Mouse (Mus musculus): Measurements from ENCODE around the gene Gse1.

Gse1 gene

DNA sequence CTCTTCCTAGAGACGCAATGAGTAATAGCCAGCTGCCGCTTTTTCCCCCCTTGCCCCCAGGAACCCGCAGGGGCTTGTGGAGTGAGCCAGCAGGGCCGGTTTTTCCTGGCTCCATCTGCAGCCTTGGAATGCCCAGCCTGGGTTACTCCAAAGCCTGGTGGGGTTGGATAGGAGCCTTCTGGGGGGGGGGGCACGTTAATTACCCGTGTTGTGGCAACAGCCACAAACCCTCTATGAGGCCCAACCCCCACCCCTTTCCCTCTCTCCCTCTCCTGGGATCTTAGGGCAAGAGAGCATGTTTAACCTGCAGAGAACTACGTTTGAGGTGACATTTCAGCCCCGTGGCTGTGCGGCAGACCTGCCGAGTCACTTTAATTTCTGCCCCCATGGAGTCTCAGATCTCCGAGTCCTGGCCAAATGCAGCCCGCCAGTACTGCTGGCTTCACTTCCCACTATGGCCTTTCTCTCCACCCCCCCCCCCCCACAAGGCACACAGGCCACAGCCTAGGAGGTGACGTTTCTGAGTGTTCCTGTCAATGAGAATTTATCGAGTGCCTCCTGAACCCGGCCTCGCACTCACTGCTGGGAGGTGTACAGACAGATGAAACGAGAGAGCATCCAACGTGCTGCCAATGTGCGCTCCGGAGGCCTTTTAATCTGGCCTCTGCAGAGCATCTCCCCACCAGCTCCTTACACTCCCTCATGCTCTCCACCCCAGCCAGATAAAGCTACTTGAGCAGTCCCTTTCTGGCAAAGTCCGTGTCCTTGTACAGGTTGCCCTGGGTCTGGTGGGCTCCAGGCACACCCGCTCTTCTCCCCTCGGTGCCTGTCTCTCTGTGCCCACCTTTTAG, 311.7 kb downstream of the Gse1 start:
- DNase-seq: no peak

DNA sequence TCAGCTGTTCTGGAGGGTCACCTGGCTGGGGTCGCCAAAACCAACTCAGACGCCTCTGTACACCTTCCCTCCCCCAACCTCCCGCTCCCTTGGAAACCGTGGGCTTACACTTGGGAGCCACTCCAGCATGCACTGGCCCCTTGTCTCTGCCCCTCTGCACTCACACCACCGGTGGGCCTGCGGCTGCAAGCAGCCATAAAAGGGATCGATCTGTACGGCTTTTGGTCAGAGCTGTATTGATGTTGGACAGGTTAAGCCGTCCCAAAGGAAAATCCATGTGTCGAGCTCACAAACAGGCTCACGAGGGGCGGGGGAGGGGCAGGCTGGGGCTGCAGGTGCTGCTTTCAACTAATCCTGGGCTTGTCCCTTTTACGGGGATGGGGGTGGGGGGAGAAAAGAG, 314.7 kb downstream of the Gse1 start:
- no peak for DNase-seq

DNA sequence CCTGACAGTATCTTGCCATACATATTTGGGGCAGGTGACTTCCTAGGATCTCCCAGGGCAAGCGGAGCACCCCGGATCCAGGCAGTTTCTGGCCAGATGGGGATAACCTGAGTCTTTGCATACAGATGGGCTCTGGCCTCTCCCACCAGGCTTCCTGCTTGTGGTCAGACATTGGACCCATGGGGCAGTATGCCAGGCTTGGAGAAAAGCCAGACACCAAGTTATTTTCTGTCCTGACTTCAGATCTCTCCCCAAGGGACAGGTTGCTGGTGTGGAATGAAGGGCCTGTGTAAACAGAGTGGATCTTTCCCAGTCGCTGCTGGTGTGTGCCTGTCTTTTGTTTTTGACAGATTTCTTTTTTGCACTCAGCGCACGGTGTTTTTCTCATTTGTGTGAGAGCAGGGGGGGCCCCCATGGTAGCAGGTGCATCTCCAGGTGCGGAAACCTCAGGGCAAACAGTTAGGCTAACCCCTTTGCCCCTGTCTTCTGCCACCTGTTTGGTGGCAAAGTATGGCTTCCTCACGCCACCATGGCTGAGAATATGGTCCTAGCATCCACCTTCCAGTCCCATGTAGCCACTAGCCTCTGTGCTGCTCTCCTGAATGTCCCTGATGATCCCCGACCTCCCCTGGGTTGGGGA, 315.3 kb downstream of the Gse1 start:
- peak; percentile 67 for DNase-seq

DNA sequence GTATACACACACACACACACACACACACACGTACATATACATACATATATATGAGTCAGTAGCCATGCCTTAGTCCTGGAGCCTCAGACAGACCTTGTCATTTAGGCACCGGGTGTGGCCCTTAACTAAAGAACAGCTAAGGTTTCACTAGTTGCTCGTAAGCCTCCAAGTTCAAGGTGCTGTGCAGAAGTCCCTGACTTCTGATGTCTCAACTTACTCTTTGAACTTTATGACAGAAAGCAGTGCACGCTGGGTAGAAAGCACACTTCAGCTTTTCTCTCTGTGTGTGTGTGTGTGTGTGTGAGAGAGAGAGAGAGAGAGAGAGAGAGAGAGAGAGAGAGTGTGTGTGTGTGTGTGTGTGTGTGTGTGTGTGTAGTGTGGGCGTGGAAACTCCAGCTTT, 315.9 kb downstream of the Gse1 start:
- DNase-seq: no peak

DNA sequence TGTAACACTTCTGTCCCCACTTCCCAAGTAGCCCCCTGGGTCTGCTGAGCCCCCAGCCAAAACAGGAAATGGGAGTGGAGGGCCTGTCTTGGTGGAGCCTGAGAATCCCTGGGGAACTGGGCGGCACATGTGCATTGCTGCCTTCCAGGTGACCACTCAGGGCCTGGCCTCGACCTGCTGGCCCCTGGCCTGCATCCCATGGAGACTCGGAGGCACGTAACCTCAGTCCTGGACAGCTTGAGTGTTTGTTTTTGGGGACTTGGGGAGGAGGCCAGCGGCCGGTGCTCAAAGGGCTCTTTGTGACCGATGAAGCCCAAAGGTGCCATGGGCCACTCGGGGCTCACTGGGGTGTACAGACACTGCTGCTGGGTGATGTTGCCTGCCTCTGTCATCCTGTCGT, 319.3 kb downstream of the Gse1 start:
- DNase-seq: peak; percentile 75

DNA sequence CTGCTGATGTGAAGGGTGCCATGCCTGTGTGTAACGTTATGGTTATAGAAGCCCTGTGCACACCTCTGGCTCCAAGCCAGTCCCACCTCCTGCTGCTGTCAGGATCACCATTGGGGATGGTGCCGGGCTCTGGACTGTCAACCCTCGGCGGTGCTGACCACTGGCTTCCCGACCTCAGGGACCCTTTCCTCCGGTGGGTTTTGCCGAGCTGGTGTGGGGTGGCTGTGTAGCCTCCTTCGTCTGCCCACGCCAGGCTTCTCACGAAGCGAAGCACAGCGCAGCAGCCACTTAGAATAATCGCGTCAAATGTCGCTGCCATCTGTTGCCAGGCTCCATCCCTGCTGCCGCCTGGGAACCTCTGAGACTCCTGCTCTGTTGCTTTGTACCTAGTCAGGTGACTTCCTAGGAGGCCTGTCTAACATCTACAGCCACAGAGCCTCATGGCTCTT, 320.1 kb downstream of the Gse1 start:
- DNase-seq: no peak

DNA sequence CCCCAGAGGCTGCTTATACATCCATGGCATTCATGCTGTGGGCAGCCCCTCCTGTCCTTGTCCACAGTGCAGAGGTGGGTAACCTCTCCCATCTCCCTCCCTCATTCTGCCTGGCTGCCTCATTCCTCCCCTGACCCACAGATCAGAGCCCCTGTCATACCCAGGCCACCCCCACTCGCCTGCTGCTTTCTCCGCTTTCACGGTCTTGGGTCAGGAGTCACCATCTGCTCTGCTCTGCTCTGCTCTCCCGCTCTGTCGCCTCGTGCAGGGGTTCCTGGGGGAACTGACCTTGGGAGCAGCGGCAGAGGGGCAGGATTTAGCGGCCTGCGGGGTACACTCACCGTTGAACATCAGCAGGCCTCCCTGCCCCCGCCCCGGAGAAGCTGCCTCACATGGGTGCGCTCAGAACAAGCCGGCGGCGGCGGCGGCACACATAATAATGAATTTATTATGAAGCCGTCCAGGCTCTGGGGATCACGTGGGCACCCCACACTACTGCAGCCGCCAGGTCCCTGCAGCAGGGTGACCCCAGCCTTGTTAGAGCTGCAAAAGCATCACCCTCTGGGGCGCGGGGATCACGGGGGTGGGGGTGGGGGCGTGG, 321.2 kb downstream of the Gse1 start:
- no peak for DNase-seq

DNA sequence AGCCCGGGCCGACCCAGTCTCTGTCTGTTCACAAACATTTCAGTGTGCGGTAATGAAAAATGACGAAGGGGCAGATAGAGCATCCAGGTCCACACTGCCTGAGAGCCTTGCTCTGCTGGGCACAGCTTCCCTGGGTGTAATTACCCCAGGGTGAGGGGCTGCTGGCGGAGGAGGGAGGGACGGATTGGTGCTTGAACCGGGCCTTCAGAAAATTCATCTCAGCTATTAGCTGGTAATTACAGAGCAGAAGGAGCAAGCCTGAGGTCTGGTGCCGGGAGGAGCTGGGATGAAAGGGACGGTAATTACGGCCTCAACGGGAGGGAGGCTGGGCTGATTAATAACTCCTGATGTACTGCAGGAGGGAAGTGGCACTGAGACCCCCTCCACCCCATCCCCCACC, 321.7 kb downstream of the Gse1 start:
- no peak for DNase-seq

DNA sequence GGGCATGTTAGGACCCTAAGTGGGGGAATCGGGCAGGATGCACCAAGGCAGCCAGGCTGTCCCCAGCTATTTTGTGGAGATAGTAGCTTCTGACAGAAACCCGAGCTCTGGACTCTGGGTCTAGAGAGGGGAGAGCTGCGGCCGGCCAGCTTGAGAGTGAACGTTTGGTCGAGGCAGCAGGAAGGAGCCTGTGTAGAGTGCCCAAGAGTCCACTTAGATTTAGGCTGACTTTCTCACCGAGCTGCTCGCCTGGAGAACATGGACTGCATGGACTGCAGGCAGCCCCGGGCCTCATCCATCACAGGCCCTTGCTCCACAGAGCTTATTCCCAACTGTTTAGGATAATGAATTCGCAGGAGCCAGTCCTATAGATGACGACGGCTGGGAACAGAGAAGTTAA, 322.2 kb downstream of the Gse1 start:
- DNase-seq: no peak

DNA sequence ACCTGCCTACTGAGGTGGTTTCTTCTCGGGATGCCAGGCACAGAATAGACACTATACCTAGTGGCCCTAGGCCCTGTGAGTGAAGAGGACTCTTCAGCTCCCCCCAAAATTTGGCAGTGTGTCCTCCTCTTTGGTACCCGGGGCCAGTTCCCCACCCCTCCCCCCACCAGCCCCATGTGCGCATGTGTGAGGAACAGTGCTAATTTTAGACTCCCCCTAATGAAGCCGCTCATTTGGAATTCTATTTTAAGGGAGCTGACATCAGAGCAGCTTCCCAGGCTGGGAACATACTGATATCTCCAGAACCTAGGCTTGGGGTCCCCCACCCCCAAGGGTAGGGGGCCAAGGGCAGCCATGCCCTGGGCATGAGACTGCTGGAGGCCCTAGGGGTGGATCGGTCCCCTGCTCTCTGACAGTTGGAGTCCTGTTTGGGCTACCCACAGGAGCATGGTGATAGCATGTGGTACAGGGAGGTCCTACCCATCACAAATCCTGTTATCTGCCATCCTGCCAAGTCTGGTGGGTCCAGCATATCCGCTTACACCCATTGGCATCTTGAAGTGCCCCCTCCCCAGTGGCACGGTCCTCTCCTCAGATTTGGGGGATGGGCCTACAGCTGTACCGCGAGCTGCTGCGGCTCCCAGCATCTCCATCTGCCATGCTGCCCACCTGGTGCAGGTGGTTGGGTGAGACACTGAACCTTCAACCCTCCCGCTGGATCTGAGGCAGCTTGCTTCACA, 322.9 kb downstream of the Gse1 start:
- DNase-seq: no peak

DNA sequence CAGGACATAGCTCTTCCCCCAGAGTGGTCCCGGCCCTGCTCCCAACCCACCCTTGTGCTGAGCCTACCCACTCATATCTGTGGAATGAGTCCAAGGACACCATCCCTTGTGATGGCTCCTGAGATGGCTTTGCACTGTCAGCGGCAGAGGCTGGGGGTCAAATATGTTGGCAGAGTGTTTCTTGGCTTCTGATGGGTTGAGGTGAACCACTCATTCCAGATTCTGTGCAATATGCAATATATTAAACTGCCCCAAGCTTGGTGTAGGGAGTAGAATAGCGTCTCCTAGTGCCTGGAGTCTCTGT, 323.4 kb downstream of the Gse1 start:
- DNase-seq: no peak

DNA sequence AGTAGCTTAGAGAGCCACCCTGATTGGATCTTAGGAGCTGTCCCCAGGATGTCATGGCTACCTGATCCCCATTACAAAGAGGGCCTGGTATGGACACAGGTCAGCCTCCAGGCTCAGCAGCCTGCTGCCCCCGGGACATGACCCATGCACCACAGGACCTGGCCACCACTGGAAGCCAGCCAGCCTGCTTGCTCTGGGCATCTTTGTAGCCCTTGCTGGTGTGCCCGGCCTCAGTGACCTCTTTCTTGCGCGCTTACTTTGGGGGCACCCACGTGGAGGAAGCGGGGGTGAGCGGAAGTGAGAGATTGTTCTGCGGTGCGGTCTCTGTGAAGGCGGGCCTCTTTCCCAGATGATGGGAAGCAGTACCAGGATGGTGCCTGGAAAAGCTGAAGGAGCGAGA, 324.3 kb downstream of the Gse1 start:
- DNase-seq: no peak

DNA sequence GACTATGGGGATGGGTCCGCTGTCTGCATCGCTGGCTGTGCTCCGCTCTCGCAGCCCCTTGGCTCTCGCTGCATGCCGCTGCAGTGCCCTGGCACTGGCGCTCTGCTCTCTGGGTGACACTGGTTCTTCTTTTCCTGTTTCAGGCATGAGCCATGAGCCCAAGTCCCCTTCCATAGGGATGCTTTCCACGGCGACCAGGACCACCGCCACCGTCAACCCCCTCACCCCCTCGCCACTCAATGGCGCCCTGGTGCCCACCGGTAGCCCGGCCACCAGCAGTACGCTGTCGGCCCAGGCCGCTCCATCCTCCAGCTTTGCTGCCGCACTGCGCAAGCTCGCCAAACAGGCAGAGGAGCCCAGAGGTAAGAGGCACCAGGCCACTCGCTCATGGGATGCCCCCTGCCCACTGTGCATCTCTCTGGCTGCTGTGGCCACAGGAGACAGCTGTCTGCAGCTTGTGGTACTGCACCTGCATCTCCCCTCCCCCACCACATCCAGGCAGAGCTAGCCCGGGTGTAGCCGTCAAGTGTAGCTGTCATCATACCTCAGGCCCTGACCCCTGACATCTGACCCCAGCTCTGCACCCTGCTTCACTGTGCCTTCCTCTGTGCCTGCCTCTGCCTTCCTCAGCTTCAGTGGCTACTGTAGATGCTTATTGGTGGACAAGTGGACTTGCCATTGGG, 325.3 kb downstream of the Gse1 start:
- DNase-seq: no peak

DNA sequence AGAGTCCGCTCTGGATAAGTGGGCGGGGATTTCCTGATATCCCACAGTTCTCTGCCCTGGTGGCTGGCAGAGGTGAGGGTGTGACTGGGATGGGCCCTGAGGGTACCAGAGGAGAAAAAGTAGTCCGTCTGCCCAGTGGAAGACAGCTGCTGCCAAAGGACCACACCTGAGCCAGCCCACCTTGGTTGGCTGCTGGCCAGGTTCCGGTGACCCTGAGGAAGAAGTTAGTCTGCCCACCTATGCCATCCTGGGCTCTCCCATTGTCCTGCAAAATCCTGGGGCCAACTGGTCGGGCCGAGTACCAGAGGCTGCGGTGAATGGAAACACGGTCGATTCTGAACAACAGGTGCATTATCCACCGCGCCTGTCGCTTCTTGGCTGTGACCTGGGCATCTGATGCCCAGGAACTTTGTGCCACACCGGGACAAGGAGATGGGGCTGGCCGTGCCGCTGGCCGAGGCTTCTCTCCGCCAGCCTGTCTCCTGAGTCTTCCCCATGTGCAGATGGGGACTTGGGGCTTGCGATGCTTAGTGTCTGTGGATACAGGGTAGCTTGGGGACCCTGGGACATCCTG, 326.3 kb downstream of the Gse1 start:
- no peak for DNase-seq

DNA sequence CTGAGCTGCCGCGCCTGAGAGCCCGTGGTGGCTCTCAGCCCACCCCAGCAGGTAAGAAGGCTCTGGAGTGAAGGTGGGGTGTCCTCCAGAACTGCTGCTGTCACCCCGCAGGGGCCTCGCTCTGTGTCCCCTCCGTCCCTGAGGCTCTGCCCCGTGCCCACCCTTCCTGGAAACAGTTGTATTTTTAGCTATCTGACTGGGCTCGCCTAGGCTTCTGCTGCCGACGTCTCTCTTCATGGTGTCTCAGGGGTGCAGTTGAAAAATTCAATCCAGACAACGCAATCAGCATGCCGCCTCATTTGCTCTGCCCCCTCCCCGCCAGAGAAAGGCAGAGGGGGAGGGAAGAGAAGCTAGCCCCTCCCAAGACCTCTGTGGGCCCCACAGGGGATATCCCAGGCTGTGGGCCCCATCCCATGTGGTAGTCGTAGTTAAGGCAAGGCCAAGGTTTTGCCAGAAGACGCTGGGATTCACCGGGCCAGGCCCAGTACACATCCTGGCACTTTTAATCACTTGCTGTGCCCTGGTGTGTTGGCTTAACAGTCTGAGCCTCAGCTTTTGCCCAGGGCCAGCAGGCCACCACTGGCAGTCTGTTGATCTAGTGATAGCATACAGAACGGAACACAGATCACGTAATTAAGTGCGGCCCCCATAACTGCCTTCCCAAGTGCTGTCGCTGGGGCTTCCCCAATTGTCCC, 328.1 kb downstream of the Gse1 start:
- no peak for DNase-seq

DNA sequence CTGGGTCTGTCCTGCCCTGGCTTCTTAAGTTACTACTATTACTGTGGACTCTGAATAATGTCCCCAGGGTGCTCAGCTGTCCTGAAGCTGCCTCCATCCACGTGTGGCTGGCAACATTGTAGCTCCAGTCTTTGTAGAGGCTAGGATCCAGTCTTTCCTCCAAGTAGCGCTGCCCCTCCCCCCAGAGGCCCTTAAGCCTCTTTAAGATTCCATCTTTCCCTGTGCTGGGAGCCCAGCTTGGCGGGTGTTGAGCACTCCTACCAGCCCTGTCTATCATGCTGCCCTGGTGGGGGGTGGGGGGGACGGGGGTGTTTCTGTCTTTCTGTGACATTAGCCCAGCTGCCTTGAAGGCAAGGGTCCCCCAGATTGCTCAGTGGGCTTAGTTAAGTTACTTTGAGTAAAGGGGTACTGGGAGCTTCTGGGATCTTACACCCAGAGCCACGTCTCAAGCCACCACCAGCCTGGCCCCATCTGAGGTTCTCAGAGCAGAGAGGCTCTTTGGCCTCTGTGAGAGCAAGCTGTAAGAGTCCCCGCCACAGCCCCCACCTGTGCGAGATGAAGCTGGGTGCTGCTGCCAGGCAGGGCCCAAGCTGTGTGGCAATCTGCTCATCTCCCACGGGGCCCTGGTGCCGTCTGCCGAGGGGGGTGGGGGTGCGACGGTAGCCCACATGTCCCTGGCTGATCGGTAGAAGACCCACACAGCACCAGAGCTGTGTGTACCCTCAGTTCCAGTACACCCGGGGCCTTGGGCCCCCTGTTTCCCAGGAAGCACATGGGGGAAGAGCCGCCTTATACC, 329.1 kb downstream of the Gse1 start:
- peak; percentile 62 for DNase-seq

DNA sequence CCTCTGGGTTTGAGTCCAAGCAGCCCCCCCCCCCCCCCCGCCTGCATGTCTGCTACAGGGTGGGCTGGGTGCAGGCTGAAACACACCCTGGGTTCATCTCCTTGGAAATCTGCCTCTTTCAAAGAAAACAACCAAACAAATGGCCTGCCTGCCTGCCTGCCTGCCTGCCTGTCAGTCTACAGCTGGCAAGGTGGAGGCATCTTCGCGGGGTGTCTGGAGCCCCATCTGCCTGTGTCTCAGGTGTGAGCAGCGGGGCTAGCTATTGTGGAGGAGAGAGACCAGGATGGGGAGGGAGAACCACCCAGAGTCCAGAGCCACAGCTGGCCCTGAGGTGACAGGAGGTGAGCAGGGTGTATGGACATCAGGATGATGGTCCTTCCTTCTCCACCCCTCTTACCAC, 329.9 kb downstream of the Gse1 start:
- DNase-seq: no peak

DNA sequence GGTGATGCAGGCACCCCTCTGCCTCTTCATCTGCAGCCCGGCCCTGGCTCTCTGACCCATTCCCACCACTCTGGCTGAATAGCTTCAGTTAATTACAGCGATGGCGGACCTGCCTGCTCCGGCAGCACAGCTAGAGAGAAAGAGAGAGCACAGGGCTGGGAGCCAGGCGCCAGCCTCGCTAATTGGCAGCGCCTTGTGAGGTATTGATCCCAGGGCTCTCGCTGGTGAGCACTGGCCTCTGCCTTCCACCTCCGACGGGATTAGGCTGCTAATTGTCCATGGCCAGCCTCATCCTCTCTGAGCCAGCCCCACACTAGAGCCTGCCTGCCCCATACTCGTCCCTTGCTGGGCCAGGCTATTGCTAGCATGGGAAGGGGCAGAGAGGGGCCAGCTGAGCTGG, 331.4 kb downstream of the Gse1 start:
- no peak for DNase-seq

DNA sequence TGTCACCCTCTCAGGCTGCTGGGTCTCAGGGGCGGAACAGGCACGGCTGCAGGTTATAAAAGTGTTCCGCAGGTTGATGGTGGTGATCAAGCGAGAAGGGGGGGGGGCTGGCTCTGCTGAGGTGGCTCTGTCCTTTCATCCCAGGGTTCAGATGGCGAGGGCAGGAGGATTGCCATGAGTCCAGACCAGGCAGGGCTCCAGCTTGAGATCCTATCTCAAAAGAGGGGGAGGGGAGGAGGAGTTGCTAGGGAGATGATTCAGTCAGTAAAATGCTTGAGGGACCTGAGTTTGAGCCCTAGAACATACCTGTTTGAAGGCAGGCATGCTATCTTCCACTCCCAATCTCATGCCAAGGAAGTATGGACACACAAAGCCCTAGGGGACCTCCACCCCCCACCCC, 332.3 kb downstream of the Gse1 start:
- DNase-seq: no peak

DNA sequence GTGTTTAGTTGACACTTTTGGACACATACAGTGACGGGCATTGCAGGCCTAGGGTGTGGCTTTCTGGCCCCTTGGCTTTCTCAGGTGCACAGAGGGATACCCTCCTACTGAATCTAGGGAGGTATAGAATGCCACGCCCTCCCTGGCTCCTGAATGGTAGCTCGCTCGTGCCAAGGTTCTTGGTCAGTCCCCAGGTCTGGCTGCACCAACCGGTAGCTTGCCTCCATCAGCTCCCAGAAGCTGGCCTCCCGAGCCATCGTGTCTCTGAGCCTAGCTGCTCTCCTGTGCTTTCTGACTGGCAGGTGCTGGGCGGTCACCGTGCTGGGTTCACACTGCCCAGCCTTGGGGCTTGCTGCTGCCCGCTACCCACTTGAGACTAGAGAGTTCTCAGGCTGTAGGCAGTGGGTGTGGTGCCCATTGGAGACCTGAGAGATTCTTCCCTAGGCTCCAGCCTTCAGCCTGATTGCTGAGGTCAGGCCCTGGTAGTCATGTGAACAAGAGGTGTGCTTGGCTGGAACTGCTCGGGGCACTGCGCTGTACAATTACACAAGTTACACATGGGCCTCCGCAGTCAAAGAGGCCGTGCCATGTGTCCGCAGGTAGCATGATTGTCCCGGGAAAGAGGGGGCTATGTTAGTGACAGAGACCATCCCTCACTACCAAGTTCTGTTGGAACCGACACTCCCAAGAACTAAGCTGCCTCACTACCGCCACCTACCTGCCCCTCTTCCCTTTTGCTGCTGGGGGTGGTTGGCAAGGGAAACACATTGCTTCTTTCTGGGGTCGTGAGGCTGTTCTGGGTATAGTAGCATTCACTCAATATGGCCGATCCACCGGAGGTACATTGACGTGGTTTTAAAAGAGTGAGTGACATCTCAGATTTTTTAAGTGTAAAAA, 333.5 kb downstream of the Gse1 start:
- DNase-seq: peak; percentile 62
